Mouse (Mus musculus) CD8-positive naive resting alpha-beta T cell, adult 57 days (primary cell): ENCODE data around the gene Ms4a5. TPM values are rescaled to one million over a fixed set of nuclear protein-coding genes. Genes with fewer than 3 reads are reported as not detected.

Experiments
- total RNA-seq: library from RNA; stranded (reverse); gene quantifications from one replicate; pipeline ENCODE4 v1.2.4, GENCODE M21; 2023

The Ms4a5 gene
- not detected for total RNA-seq

DNA sequence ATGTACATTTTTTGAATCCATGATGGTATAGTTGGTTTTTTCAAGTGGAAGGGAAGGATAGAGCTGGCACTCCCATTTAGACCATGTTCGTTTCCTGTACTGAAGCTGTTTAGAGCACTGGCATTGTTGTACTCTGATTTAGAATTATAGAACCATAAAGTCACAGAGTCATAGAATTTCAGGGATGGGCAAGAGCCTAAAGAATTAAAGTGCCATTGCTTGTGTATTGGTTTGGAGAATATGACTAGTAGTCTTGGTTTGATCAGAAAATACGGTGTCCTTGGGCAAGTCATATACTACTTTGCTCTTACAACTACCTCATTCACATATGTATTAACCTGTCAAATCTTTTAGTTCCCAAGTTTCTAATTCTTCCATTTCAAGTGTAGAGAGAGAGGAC is at the start of gene Ms4a5:
Ms4a5 (minus strand) TSS at position 101 of the 400 bp plus-strand sequence.

DNA sequence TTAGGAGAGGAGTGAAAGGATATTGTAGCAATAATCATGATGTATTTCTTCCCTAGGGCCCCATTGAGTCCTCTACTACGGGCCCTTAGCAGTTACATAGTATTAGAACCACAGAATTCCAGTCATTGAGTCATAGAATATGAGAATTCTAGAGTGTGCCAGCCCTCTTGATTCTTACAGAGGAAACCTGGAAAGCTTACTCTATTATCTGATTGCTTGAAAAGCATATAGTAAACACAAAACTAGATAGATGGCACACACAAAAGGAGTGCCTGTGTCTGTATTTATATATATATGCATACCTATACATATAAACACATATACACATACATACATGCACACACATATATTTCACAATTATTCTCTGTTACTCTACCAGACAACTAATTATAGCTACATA is 30.7 kb upstream of the Ms4a5 start, which contains the start of gene Ms4a14:
Ms4a14 (minus strand) TSS at position 101 of the 400 bp plus-strand sequence.

DNA sequence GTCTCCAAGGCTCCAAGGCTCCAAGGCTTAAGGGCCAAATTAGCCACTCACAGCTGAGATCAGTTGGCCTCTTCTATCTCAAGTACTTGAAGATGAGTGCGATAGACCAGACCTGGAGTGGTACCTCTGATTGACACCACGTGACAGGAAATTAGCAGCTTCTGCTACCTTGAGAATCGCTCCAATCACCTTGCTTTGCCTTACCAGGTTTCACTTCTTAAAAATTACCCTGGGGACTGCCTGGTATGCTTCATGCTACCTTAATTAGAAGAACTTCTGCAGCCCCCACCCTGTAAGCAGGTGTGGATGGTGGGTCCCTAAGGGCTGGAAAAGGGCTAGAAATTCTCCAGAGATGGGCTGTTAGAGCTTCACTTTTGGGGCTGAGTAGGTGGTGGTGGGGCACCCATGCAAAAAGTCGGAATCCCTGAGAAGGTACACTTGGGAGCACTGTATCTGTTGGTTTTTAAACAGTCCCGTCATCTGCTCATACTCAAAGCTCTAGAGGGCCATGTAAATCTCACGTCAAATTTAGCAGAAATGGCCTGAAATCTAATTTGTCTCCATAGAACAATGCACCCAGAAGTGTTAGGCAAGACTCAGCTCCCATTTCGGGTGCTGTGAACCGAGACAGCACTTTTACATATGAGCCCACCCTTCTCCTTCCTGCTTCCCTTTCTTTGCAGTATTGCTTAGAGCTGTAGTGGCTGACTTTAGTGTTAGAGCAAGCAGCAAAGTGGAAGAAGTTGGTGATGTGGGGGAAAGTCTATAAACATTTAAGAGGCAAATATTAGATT is 17.4 kb downstream of the Ms4a5 start, which contains the start of gene Ms4a1:
Ms4a1 (minus strand) TSS at position 190 of the 794 bp plus-strand sequence.

DNA sequence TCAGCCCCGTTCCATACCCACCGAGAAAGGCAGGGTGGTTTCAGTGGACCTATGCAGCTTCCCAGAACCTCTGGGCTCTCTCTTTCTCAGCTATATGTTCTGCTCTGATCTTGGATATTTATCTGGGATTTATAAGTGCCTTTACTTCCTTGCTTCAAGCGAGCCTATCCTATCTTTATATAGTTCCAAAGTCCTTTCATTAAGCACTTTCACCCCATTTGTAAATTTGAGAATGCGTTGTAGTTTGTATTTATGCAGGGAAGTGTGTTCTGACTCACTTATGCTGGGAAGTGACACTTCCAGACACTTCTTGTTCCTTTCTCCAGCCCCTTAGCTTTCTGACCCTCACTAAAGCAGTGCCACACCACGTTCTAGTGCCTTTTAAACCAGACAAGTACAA is 51.3 kb downstream of the Ms4a5 start, which contains the start of gene Ms4a12:
Ms4a12 (minus strand) TSS at position 101 of the 400 bp plus-strand sequence.

Other genes with a start within 250 kb of the Ms4a5 start
- gene Ms4a8a, start 202.8 kb downstream of the Ms4a5 start, total RNA-seq = not detected
- gene 1700017D01Rik, start 153.0 kb downstream of the Ms4a5 start, total RNA-seq = not detected
- gene 1700025F22Rik, start 118.6 kb downstream of the Ms4a5 start, total RNA-seq = not detected
- not detected for gene Ms4a13, start 87.1 kb downstream of the Ms4a5 start, total RNA-seq
- not detected for gene Ms4a12, start 51.4 kb downstream of the Ms4a5 start, total RNA-seq
- 44.6 TPM for gene Ms4a1, start 17.6 kb downstream of the Ms4a5 start, total RNA-seq
- not detected for gene Ms4a14, start 30.6 kb upstream of the Ms4a5 start, total RNA-seq
- gene Ms4a7, start 52.3 kb upstream of the Ms4a5 start, total RNA-seq = 0.61 TPM
- gene Ms4a4a, start 91.7 kb upstream of the Ms4a5 start, total RNA-seq = 1.5 TPM
- gene Ms4a4c, start 120.9 kb upstream of the Ms4a5 start, total RNA-seq = 53.2 TPM
- 937 TPM for gene Ms4a4b, start 159.7 kb upstream of the Ms4a5 start, total RNA-seq
- 33.8 TPM for gene Ms4a6c, start 185.5 kb upstream of the Ms4a5 start, total RNA-seq
- 328 TPM for gene Gm8369, start 202.1 kb upstream of the Ms4a5 start, total RNA-seq
- 604 TPM for gene Ms4a6b, start 232.6 kb upstream of the Ms4a5 start, total RNA-seq